Mouse (Mus musculus) stomach, postnatal 0 days (tissue): ENCODE results near the gene Kras. TPM values are rescaled to one million over a fixed set of nuclear protein-coding genes. Genes with fewer than 3 reads are reported as not detected.
A peak's percentile ranks its signal among the peaks of the same experiment; 100 is the strongest.

Source experiments
- ATAC-seq: fragments of 200-750 bp; cut with Nextera tagmentation; 2 replicates; pipeline ENCODE4 v1.8.0; 2017; ENCODE audit not compliant: low FRiP score, low TSS enrichment
- DNase-seq: peaks from one replicate; pipeline ENCODE4 v3.0.0-alpha.2; 2016; ENCODE audit warnings: low spot score
- H3K27ac ChIP-seq: fragments of 300-500 bp; sonication (generic); replicated peaks from 2 replicates; pipeline ENCODE4 v1.5.1; 2014; ENCODE audit warnings: mild to moderate bottlenecking, control low read depth
- H3K27me3 ChIP-seq: fragments of 300-500 bp; sonication (generic); 2 replicates; pipeline ENCODE4 v1.6.1; 2014; ENCODE audit warnings: low read length; ENCODE audit not compliant: control insufficient read depth, insufficient read depth
- H3K36me3 ChIP-seq: fragments of 300-500 bp; sonication (generic); 2 replicates; pipeline ENCODE4 v1.6.1; 2014; ENCODE audit warnings: low read length, mixed read lengths; ENCODE audit not compliant: control insufficient read depth, insufficient read depth
- H3K4me1 ChIP-seq: fragments of 300-500 bp; sonication (generic); replicated peaks from 2 replicates; pipeline ENCODE4 v1.6.1; 2014; ENCODE audit warnings: antibody characterized with exemption; ENCODE audit not compliant: control insufficient read depth, insufficient read depth
- H3K4me2 ChIP-seq: fragments of 300-500 bp; sonication (generic); replicated peaks from 2 replicates; pipeline ENCODE4 v1.6.1; 2014; ENCODE audit warnings: low read depth, mild to moderate bottlenecking, control low read depth, moderate library complexity
- H3K4me3 ChIP-seq: fragments of 300-500 bp; sonication (generic); 2 replicates; pipeline ENCODE4 v1.5.1; 2014; ENCODE audit warnings: low read depth, low read length, control low read depth
- H3K9ac ChIP-seq: fragments of 300-500 bp; sonication (generic); 2 replicates; pipeline ENCODE4 v1.6.1; 2014; ENCODE audit warnings: mild to moderate bottlenecking, low read length, control low read depth, mixed read lengths
- H3K9me3 ChIP-seq: fragments of 300-500 bp; sonication (generic); 2 replicates; pipeline ENCODE4 v1.6.1; 2016; ENCODE audit warnings: low read length; ENCODE audit not compliant: control insufficient read depth
- CTCF ChIP-seq: IDR thresholded peaks from 2 replicates; pipeline ENCODE4 v1.5.1; 2016; ENCODE audit warnings: antibody characterized with exemption, low read depth, mild to moderate bottlenecking, moderate library complexity
- EP300 ChIP-seq: optimal IDR thresholded peaks from 2 replicates; pipeline ENCODE3; 2016; ENCODE audit warnings: antibody characterized with exemption
- WGBS: fragments of 180-500 bp; shearing (Covaris S2); extraction: QIAGEN DNeasy Blood & Tissue Kit; methylation state at CpG from one replicate; pipeline ENCODE4 v1.1.7; 2014; 5-methylcytosine and 5-hydroxymethylcytosine counted together
- polyA plus RNA-seq: library from polyadenylated mRNA; unstranded; fragments of >200 nt; fragmentation: Nextera tagmentation; extraction: Ambion mirVana; gene quantifications from 2 replicates; pipeline ENCODE4 v1.2.1, GENCODE M21; 2015

Kras gene
- polyA plus RNA-seq, 1 experiment from 2014 or later = 59.2 TPM

- TF ChIP-seq CTCF = no peak
- no peak for TF ChIP-seq EP300
- Histone ChIP-seq H3K36me3 (no peaks in the 10 kb centered on the region), H3K4me1 (no peaks in the 10 kb centered on the region), H3K4me3 (no peak overlapping the region), H3K9ac (no peak overlapping the region), H3K9me3 (no peaks in the 10 kb centered on the region), H3K4me2 (0 out of 2 replicates have a peak overlapping the region, but pooled peaks have one; percentile 12), H3K27me3 (no peaks in the 10 kb centered on the region), H3K27ac (no peak overlapping the region)
- DNase-seq (no peak), ATAC-seq (peak; percentile 49; the same call in 1 of the 2 replicates)
- WGBS = 45% methylated on average over 13 of the region's 13 CpGs
These were observed 41.6 kb upstream of the Kras start for GRCm38 (mm10) chr6:145291383-145292289.

GRCm38 (mm10) chr6:145285656-145286055, 35.6 kb upstream of the Kras start:
- Histone ChIP-seq H3K4me1 (no peaks in the 10 kb centered on the region), H3K4me3 (no peak overlapping the region), H3K4me2 (no peak overlapping the region), H3K36me3 (no peaks in the 10 kb centered on the region), H3K9me3 (no peaks in the 10 kb centered on the region), H3K27ac (no peak overlapping the region), H3K27me3 (no peaks in the 10 kb centered on the region), H3K9ac (no peak overlapping the region)
- ATAC-seq (no peak), DNase-seq (no peak)
- 71% methylated on average over 4 of the region's 4 CpGs for WGBS
- no peak for TF ChIP-seq EP300

GRCm38 (mm10) chr6:145284286-145284685, 34.2 kb upstream of the Kras start:
- TF ChIP-seq EP300 (no peak), CTCF (no peak)
- Histone ChIP-seq H3K4me2 (no peak overlapping the region), H3K36me3 (no peaks in the 10 kb centered on the region), H3K9me3 (no peaks in the 10 kb centered on the region), H3K4me1 (no peaks in the 10 kb centered on the region), H3K27me3 (no peaks in the 10 kb centered on the region), H3K4me3 (no peak overlapping the region), H3K9ac (no peak overlapping the region), H3K27ac (no peak overlapping the region)
- WGBS = 84% methylated on average over 8 of the region's 8 CpGs
- DNase-seq = no peak
- ATAC-seq = no peak

- DNase-seq (no peak), ATAC-seq (no peak)
- no peak overlapping the region for H3K4me3 ChIP-seq
- H3K9me3 ChIP-seq = no peaks in the 10 kb centered on the region
- no peak overlapping the region for H3K27ac ChIP-seq
- TF ChIP-seq CTCF (no peak), EP300 (no peak)
- no peaks in the 10 kb centered on the region for H3K4me1 ChIP-seq
- 65% methylated on average over 9 of the region's 9 CpGs for WGBS
- H3K4me2 ChIP-seq = no peak overlapping the region
- no peaks in the 10 kb centered on the region for H3K36me3 ChIP-seq
- H3K9ac ChIP-seq = no peak overlapping the region
- no peaks in the 10 kb centered on the region for H3K27me3 ChIP-seq
These were observed 27.2 kb upstream of the Kras start for GRCm38 (mm10) chr6:145277138-145277763.

- TF ChIP-seq EP300 (no peak), CTCF (no peak)
- DNase-seq (peak; percentile 90), ATAC-seq (peak; percentile 79)
- Histone ChIP-seq H3K4me1 (no peaks in the 10 kb centered on the region), H3K9me3 (no peaks in the 10 kb centered on the region), H3K4me2 (peak overlapping the region; percentile 6; the same call in 1 of the 2 replicates), H3K36me3 (no peaks in the 10 kb centered on the region), H3K4me3 (peak overlapping the region; percentile 0; the same call in 1 of the 2 replicates), H3K9ac (no peak overlapping the region), H3K27me3 (no peaks in the 10 kb centered on the region), H3K27ac (no peak overlapping the region)
- WGBS = 3% methylated on average over 17 of the region's 17 CpGs
These were observed 26.3 kb upstream of the Kras start for GRCm38 (mm10) chr6:145276265-145276780.
